Mouse (Mus musculus) G1E (cell line): ENCODE data around the gene Tubb3. TPM values are rescaled to one million over a fixed set of nuclear protein-coding genes. Genes with fewer than 3 reads are reported as not detected.
A peak's percentile ranks its signal among the peaks of the same experiment; 100 is the strongest.

Source experiments
- ATAC-seq: 2 replicates; pipeline ENCODE4 v1.8.0; 2016; ENCODE audit warnings: mild to moderate bottlenecking; ENCODE audit not compliant: insufficient number of reproducible peaks, poor library complexity, low FRiP score, severe bottlenecking; ENCODE audit errors: extremely low read depth
- DNase-seq: peaks from one replicate; pipeline ENCODE4 v3.0.0; 2012; ENCODE audit warnings: low spot score
- H3K27me3 ChIP-seq: 2 replicates; pipeline ENCODE4 v1.6.1; 2012; ENCODE audit warnings: mild to moderate bottlenecking, low read length, inconsistent platforms; ENCODE audit not compliant: insufficient read depth
- H3K36me3 ChIP-seq: replicated peaks from 2 replicates; pipeline ENCODE3; 2012; ENCODE audit warnings: mild to moderate bottlenecking, inconsistent platforms
- H3K4me1 ChIP-seq: 2 replicates; pipeline ENCODE4 v1.6.1; 2012; ENCODE audit warnings: low read depth, low read length, inconsistent platforms, mixed read lengths; ENCODE audit not compliant: insufficient read depth
- H3K4me3 ChIP-seq: 2 replicates; pipeline ENCODE4 v1.5.1; 2012; ENCODE audit warnings: low read depth, mild to moderate bottlenecking, inconsistent platforms, low read length, moderate library complexity, mixed read lengths
- H3K9me3 ChIP-seq: replicated peaks from 2 replicates; pipeline ENCODE4 v1.6.1; 2012; ENCODE audit warnings: inconsistent platforms
- CTCF ChIP-seq: IDR thresholded peaks from 2 replicates; pipeline ENCODE4 v1.5.1; 2012; ENCODE audit warnings: low read depth, low read length, inconsistent platforms, mixed read lengths
- GATA1 ChIP-seq: IDR thresholded peaks from 2 replicates; pipeline ENCODE4 v1.6.1; 2012; ENCODE audit warnings: borderline replicate concordance, low read length, inconsistent platforms, mixed read lengths
- GATA2 ChIP-seq: IDR thresholded peaks from 2 replicates; pipeline ENCODE4 v1.6.1; 2012; ENCODE audit warnings: low read depth, low read length, inconsistent platforms, borderline replicate concordance
- POLR2AphosphoS5 ChIP-seq: IDR thresholded peaks from 2 replicates; pipeline ENCODE4 v1.6.1; 2012; ENCODE audit warnings: low read depth, low read length, inconsistent platforms; ENCODE audit not compliant: insufficient replicate concordance
- TAL1 ChIP-seq: conservative IDR thresholded peaks from 2 replicates; pipeline ENCODE4 v1.6.1; 2012; ENCODE audit warnings: low read depth, low read length, inconsistent platforms, mixed read lengths
- polyA plus RNA-seq: library from polyadenylated mRNA; stranded (reverse); fragments of >175 nt; gene quantifications from 2 replicates; pipeline ENCODE4 v1.2.3, GENCODE M21; 2012
- total RNA-seq, 2 experiments: library from RNA; stranded (forward) in 1 of 2; stranded (reverse) in 1 of 2; fragments of 200-1000 nt in 1 of 2; fragments of >200 nt in 1 of 2; fragmentation: Nextera tagmentation in 1 of 2; gene quantifications; 2 replicates each; pipeline ENCODE4 v1.2.3; 2014 to 2017

Gene Tubb3
- total and polyA plus RNA-seq, 3 experiments, result 0.22 to 0.71 TPM; not detected in 1

GRCm38 (mm10) chr8:123384883-123385540, 26.2 kb upstream of the Tubb3 start:
- ATAC-seq (no peak), DNase-seq (no peak)
- no peak for TF ChIP-seq GATA2
- peak; percentile 58 for TF ChIP-seq CTCF
- TF ChIP-seq TAL1, result no peak
- TF ChIP-seq GATA1, result no peak
- no peak for TF ChIP-seq POLR2AphosphoS5
- H3K36me3 ChIP-seq, result peaks cover 100% of the 10 kb centered on the region
- no peaks in the 10 kb centered on the region for H3K27me3 ChIP-seq
- no peaks in the 10 kb centered on the region for H3K9me3 ChIP-seq
- H3K4me1 ChIP-seq, result no peaks in the 10 kb centered on the region; the same call in 1 of the 2 replicates
- H3K4me3 ChIP-seq, result no peak overlapping the region

GRCm38 (mm10) chr8:123387041-123387440, 24.2 kb upstream of the Tubb3 start:
- Histone ChIP-seq H3K4me1 (no peaks in the 10 kb centered on the region; the same call in 1 of the 2 replicates), H3K27me3 (no peaks in the 10 kb centered on the region), H3K9me3 (no peaks in the 10 kb centered on the region), H3K36me3 (peaks cover 100% of the 10 kb centered on the region), H3K4me3 (no peak overlapping the region)
- no peak for TF ChIP-seq CTCF
- no peak for TF ChIP-seq POLR2AphosphoS5
- no peak for TF ChIP-seq GATA1
- TF ChIP-seq GATA2, result no peak
- TF ChIP-seq TAL1, result no peak
- ATAC-seq (no peak), DNase-seq (no peak)

DNA sequence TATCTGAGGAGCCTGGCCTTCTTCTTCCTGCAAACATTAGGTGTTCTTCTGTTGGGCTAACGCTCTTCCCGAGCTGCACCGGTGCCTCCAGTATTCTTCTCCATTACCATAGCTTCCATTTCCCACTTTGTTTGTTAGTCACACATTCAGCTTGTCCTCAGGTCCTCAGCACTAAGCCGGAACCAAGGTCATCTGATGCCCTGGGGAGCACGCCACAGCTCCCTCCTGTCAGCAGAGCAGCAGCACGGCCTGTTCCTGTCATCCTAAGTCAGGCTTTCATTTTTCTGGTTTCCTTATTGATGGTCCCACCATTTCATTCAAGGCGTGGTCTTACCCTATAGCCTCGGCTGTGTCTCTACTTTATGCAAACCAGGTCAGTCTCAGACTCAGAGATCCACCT, 23.4 kb upstream of the Tubb3 start:
- Histone ChIP-seq H3K9me3 (no peaks in the 10 kb centered on the region), H3K36me3 (peaks cover 100% of the 10 kb centered on the region), H3K4me1 (no peaks in the 10 kb centered on the region; the same call in 1 of the 2 replicates), H3K4me3 (no peak overlapping the region), H3K27me3 (no peaks in the 10 kb centered on the region)
- TF ChIP-seq GATA1 (no peak), GATA2 (no peak), TAL1 (no peak), CTCF (no peak), POLR2AphosphoS5 (no peak)
- DNase-seq, result no peak
- no peak for ATAC-seq

DNA sequence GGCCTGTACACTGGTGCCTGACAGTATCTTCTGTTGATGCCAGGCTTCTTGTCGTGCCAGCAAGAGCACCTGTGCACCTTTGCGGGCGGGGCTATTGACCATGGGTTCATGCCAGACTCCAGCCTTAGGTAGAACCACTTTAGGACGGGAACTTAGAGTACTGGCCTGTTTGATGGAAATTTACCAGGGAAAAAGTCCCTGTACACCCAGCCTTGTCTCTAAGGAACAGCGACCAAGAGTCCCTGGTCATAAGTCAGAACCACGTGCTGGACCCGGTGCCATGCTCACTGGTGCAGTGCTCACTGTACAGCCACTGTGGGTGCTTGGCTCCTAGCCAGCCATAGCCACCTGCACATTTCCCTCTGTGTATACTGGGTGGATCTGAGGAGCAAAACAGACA, 22.2 kb upstream of the Tubb3 start:
- Histone ChIP-seq H3K4me3 (no peak overlapping the region), H3K36me3 (peaks cover 100% of the 10 kb centered on the region), H3K9me3 (no peaks in the 10 kb centered on the region), H3K27me3 (no peaks in the 10 kb centered on the region), H3K4me1 (peaks cover 6% of the 10 kb centered on the region; the same call in 1 of the 2 replicates)
- DNase-seq (no peak), ATAC-seq (no peak)
- no peak for TF ChIP-seq GATA1
- TF ChIP-seq GATA2, result no peak
- no peak for TF ChIP-seq TAL1
- TF ChIP-seq POLR2AphosphoS5, result no peak
- TF ChIP-seq CTCF, result no peak

DNA sequence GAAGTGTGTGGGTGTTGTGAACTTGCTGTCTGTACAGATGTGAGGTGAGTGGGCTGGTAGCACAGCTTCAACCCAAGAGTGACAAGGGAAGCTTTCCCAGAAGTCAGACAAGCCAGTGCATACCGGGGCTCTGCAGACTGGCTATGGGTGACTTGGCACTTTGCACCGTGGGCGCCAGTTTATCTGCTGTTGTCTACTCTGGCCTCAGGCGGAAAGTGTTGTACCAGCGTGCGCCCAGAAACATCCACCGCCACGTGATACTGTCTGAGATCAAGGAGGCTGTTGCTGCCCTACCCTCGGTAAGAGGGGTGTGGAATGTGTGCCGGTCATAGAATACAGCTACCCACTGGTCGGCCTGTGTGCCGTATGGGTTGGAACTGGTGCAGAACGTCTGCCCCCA, 12.9 kb upstream of the Tubb3 start:
- Histone ChIP-seq H3K4me3 (peak overlapping the region; percentile 61; the same call in 1 of the 2 replicates), H3K9me3 (no peaks in the 10 kb centered on the region), H3K36me3 (peaks cover 99% of the 10 kb centered on the region), H3K4me1 (peaks cover 59% of the 10 kb centered on the region), H3K27me3 (no peaks in the 10 kb centered on the region)
- peak; percentile 58 for DNase-seq
- peak; percentile 65 for ATAC-seq
- TF ChIP-seq TAL1, result no peak
- TF ChIP-seq GATA2, result no peak
- TF ChIP-seq POLR2AphosphoS5, result no peak
- no peak for TF ChIP-seq CTCF
- TF ChIP-seq GATA1, result no peak

DNA sequence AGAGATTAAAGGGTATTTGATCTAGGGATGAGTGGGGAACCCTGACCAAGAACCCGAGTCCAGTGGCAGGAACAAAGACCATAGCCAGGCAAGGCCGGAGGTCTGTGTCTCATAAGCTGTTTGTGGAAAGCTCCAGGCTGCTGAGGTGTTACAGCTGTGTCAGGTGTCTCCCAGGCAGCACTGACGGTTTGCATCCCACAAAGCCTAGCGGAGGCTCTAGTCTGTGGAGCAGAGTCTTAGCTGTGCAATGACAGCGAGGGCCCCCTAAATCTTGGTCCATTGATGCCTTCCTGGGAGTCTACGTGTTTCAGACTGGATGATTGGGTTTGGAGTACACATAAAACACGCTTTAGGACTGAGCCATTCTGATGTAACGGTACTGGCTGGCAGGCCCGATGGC, 9.3 kb upstream of the Tubb3 start:
- Histone ChIP-seq H3K4me3 (no peak overlapping the region), H3K36me3 (peaks cover 72% of the 10 kb centered on the region), H3K27me3 (no peaks in the 10 kb centered on the region), H3K4me1 (peaks cover 49% of the 10 kb centered on the region), H3K9me3 (no peaks in the 10 kb centered on the region)
- no peak for TF ChIP-seq CTCF
- no peak for TF ChIP-seq GATA1
- no peak for TF ChIP-seq TAL1
- no peak for TF ChIP-seq POLR2AphosphoS5
- TF ChIP-seq GATA2, result no peak
- ATAC-seq, result no peak
- DNase-seq, result no peak
